Mouse (Mus musculus) adrenal gland, adult 8-10 months (tissue): ENCODE measurements around the gene Pet100. TPM values are rescaled to one million over a fixed set of nuclear protein-coding genes. Genes with fewer than 3 reads are reported as not detected.
A peak's percentile ranks its signal among the peaks of the same experiment; 100 is the strongest.

ENCODE experiments used
- DNase-seq: peaks from one replicate; pipeline ENCODE4 v3.0.0; 2022
- total RNA-seq, 4 experiments: library from RNA; stranded (reverse); gene quantifications; 2 replicates each; pipeline ENCODE4 v1.2.4; 2022

The Pet100 gene
- total RNA-seq, 4 experiments from 2014 or later: 86.7 to 108 (median 94.2) TPM

- no peak for DNase-seq
These were observed 5.6 kb downstream of the Pet100 start for GRCm38 (mm10) chr8:3626971-3627370.

GRCm38 (mm10) chr8:3628014-3628413 is 6.7 kb downstream of the Pet100 start:
- no peak for DNase-seq

- peak; percentile 61 for DNase-seq
These were observed 9.5 kb downstream of the Pet100 start, which contains the start of gene Stxbp2 for GRCm38 (mm10) chr8:3630647-3631477. TSS of gene Stxbp2 (plus strand) at chr8:3630955.

- no peak for DNase-seq
These were observed 10.1 kb downstream of the Pet100 start for GRCm38 (mm10) chr8:3631478-3631875.

GRCm38 (mm10) chr8:3645804-3646203 is 24.5 kb downstream of the Pet100 start:
- peak; percentile 52 for DNase-seq

GRCm38 (mm10) chr8:3646824-3647531 is 25.6 kb downstream of the Pet100 start:
- DNase-seq: no peak

- no peak for DNase-seq
These were observed 26.2 kb downstream of the Pet100 start for GRCm38 (mm10) chr8:3647561-3647960.

- DNase-seq: no peak
These were observed 26.9 kb downstream of the Pet100 start for GRCm38 (mm10) chr8:3648268-3648667.

GRCm38 (mm10) chr8:3648990-3649389 is 27.6 kb downstream of the Pet100 start:
- DNase-seq: no peak

GRCm38 (mm10) chr8:3652845-3653244 is 31.5 kb downstream of the Pet100 start:
- DNase-seq: no peak

- no peak for DNase-seq
These were observed 33.6 kb downstream of the Pet100 start for GRCm38 (mm10) chr8:3654726-3655508.

- no peak for DNase-seq
These were observed 34.2 kb downstream of the Pet100 start, which contains the start of gene Retn for GRCm38 (mm10) chr8:3655526-3655925. TSS of gene Retn (plus strand) at chr8:3655770.

- DNase-seq: no peak
These were observed 35.5 kb downstream of the Pet100 start for GRCm38 (mm10) chr8:3656725-3657381.

- DNase-seq: no peak
These were observed 39.5 kb downstream of the Pet100 start for GRCm38 (mm10) chr8:3660889-3661288.

GRCm38 (mm10) chr8:3664405-3664804 is 43.1 kb downstream of the Pet100 start:
- DNase-seq: no peak

GRCm38 (mm10) chr8:3665507-3665906 is 44.2 kb downstream of the Pet100 start, which contains the start of gene Mcemp1:
TSS of gene Mcemp1 (plus strand) at chr8:3665754.
- DNase-seq: no peak

GRCm38 (mm10) chr8:3670388-3670787 is 49.0 kb downstream of the Pet100 start:
- no peak for DNase-seq

- DNase-seq: peak; percentile 68
These were observed 50.7 kb downstream of the Pet100 start, which contains the start of gene Fcor for GRCm38 (mm10) chr8:3671980-3672491. TSS of gene Fcor (minus strand) at chr8:3672362.

GRCm38 (mm10) chr8:3674671-3675070 is 53.3 kb downstream of the Pet100 start:
- no peak for DNase-seq
